8 mouse cellular contexts compared by ENCODE assay signal in the genomic region with DNA sequence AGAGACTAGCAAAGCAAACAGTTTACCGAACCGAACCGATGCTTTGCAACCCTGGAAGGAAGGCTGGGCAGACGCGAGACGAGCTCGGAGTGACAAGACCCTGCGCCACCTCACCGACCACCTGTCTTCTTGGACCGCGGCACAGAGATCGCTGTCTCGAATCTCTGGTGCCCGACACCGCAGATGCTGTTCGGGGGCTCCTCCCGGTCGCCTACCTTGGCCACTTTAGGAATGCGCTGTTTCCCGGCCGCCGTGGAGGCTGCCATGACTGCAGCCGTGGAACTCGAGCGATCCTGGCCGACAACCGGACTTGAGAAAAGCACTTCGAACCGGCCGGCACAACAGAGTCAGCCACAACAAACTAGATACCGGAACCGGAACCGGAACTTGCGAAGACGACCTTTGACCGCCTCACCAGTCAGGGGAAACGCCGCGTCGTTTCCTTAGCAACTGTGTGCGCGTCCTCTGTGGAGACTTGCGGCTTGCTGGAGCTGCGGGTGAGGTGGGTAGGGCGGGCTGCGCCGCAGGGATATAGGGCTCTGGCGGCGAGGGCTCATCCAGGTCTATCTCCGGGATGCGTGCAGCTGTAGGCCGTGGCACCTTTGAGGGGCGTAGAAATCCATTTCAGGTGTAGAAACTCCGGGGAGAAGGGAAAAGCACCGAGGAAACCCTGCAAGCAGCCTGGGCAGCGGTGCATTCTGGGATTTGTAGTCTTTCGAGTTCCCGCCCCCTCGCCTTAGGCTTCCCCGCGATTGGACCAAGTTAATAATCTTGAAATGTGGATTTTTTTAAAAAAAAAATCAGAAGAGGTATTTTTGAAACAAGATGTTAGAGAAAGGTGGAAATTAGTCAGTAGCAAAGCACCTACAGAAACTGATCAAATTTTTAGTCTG. TPM values are rescaled to one million over a fixed set of nuclear protein-coding genes. Genes with fewer than 3 reads are reported as not detected.
DNase-seq lines count a peak whose midpoint lies in the region; ATAC-seq and TF ChIP-seq lines count a peak whose summit lies in the region.

Gene Cfap61, plus strand, starts transcription at position 446 of the 893 bp plus-strand sequence.
Gene Crnkl1, minus strand, starts transcription at position 676 of the 893 bp plus-strand sequence.

- H3K9ac ChIP-seq in MEL (ENCODE audit: control insufficient read depth, low read depth, low read length, poor library complexity, severe bottlenecking): peak within 1 kb of the TSS; percentile 91
- H3K9ac ChIP-seq in forebrain, postnatal 0 days: peak within 1 kb of the TSS; percentile 57
- peak within 1 kb of the TSS; percentile 57 for H3K9ac ChIP-seq in lung, embryonic 15.5 days

- H3K9me3 ChIP-seq in MEL (replicated peaks; ENCODE audit: insufficient read depth, low read length): no peaks in the 10 kb centered on the region
- no peaks in the 10 kb centered on the region for H3K9me3 ChIP-seq in forebrain, postnatal 0 days (ENCODE audit: low read length)
- H3K9me3 ChIP-seq in lung, embryonic 15.5 days: no peaks in the 10 kb centered on the region

- TF ChIP-seq POLR2A in MEL (IDR thresholded peaks at IDR 0.05; ENCODE audit: control insufficient read depth in 1 of 2, insufficient read depth in 1 of 2, low read depth in 1 of 2, low read length in 2 of 2, poor library complexity in 1 of 2): peak; percentile 46 to 77; a peak in 3 of 4 replicates
- peak; percentile 78; the same call in 1 of the 2 replicates for TF ChIP-seq POLR2A in cerebellum, adult 2 months (IDR thresholded peaks at IDR 0.05; ENCODE audit: borderline replicate concordance, insufficient read depth, low read length)

- H3K4me1 ChIP-seq in MEL (ENCODE audit: control insufficient read depth in 1 of 2, insufficient read depth in 2 of 2, low read length in 2 of 2): peaks cover 0 to 5% of the 10 kb centered on the region in 2 experiments; a peak in 1 of 4 replicates
- H3K4me1 ChIP-seq in cerebellum, adult 2 months (ENCODE audit: control insufficient read depth, insufficient read depth, low read length): no peaks in the 10 kb centered on the region; the same call in 1 of the 2 replicates
- H3K4me1 ChIP-seq in forebrain, postnatal 0 days (ENCODE audit: insufficient read depth): peaks cover 7% of the 10 kb centered on the region; the same call in 1 of the 2 replicates
- H3K4me1 ChIP-seq in lung, embryonic 15.5 days: peaks cover 9% of the 10 kb centered on the region

- H3K79me2 ChIP-seq in MEL (ENCODE audit: control insufficient read depth, insufficient read depth, low read length, poor library complexity): peaks cover 5% of the 10 kb centered on the region

- no peak for TF ChIP-seq EP300 in MEL (IDR thresholded peaks at IDR 0.05; ENCODE audit: low read depth in 1 of 2, low read length in 2 of 2)

- no peak for TF ChIP-seq RAD21 in MEL (IDR thresholded peaks at IDR 0.05; ENCODE audit: low read depth, low read length)

- H3K27me3 ChIP-seq in MEL (ENCODE audit: control insufficient read depth in 1 of 2, insufficient read depth in 2 of 2, low read length in 2 of 2): peaks cover 0 to under 1% of the 10 kb centered on the region in 2 experiments; a peak in 1 of 4 replicates
- H3K27me3 ChIP-seq in cerebellum, adult 2 months (ENCODE audit: control insufficient read depth, insufficient read depth, low read length): no peaks in the 10 kb centered on the region
- no peaks in the 10 kb centered on the region; the same call in 1 of the 2 replicates for H3K27me3 ChIP-seq in forebrain, postnatal 0 days (ENCODE audit: insufficient read depth, low read length)
- no peaks in the 10 kb centered on the region for H3K27me3 ChIP-seq in lung, embryonic 15.5 days

- peak; percentile 96 for DNase-seq in MEL (ENCODE audit: low read depth, low spot score)
- peak; percentile 94 to 96 for DNase-seq in cerebellum, adult 2 months
- DNase-seq in forebrain, postnatal 0 days: peak; percentile 97
- peak; percentile 92 for DNase-seq in heart, postnatal 4 days
- DNase-seq in layer of hippocampus, adult 8-10 months (ENCODE audit: low spot score in 2 of 2): peak; percentile 93
- peak; percentile 87 for DNase-seq in ovary, adult 18-20 months (ENCODE audit: low spot score)
- DNase-seq in thymus, postnatal 0 days (ENCODE audit: low spot score): peak; percentile 95

- H3K4me3 ChIP-seq in MEL (ENCODE audit: control insufficient read depth in 1 of 2, insufficient read depth in 1 of 2, low read depth in 2 of 2, low read length in 2 of 2): peak within 1 kb of the TSS; percentile 85 to 99
- peak within 1 kb of the TSS; percentile 95 for H3K4me3 ChIP-seq in cerebellum, adult 2 months (replicated peaks; ENCODE audit: insufficient read depth, low read depth, low read length)
- peak within 1 kb of the TSS; percentile 83 for H3K4me3 ChIP-seq in forebrain, postnatal 0 days (ENCODE audit: low read depth, low read length)
- peak within 1 kb of the TSS; percentile 94 for H3K4me3 ChIP-seq in lung, embryonic 15.5 days

- H3K36me3 ChIP-seq in MEL (ENCODE audit: control insufficient read depth in 1 of 2, insufficient read depth in 2 of 2, low read length in 2 of 2): peaks cover 0 to 4% of the 10 kb centered on the region in 2 experiments; a peak in 3 of 4 replicates
- peaks cover 28% of the 10 kb centered on the region for H3K36me3 ChIP-seq in forebrain, postnatal 0 days (ENCODE audit: insufficient read depth)
- H3K36me3 ChIP-seq in lung, embryonic 15.5 days: peaks cover 24% of the 10 kb centered on the region

- WGBS in cerebellum, adult 2 months: under 1% methylated on average over 61 of the region's 61 CpGs
- 3% methylated on average over 61 of the region's 61 CpGs for WGBS in forebrain, postnatal 0 days
- under 1% methylated on average over 61 of the region's 61 CpGs for WGBS in lung, embryonic 15.5 days

- peak within 1 kb of the TSS; percentile 78 for H3K4me2 ChIP-seq in forebrain, postnatal 0 days (ENCODE audit: low read depth)
- peak within 1 kb of the TSS; percentile 77 for H3K4me2 ChIP-seq in lung, embryonic 15.5 days

- no peak for TF ChIP-seq CTCF in MEL (IDR thresholded peaks at IDR 0.05 in 2 of 3, conservative IDR thresholded peaks at IDR 0.05 in 1 of 3; ENCODE audit: control insufficient read depth in 1 of 3, insufficient read depth in 1 of 3, low read depth in 2 of 3, low read length in 3 of 3, poor library complexity in 1 of 3, severe bottlenecking in 1 of 3)
- TF ChIP-seq CTCF in cerebellum, adult 2 months (IDR thresholded peaks at IDR 0.05; ENCODE audit: borderline replicate concordance, insufficient read depth, low read depth, low read length): no peak
- TF ChIP-seq CTCF in forebrain, postnatal 0 days (IDR thresholded peaks at IDR 0.05; ENCODE audit: low read depth): no peak

- peak; percentile 100 for ATAC-seq in forebrain, postnatal 0 days
- peak; percentile 98 for ATAC-seq in lung, embryonic 15.5 days (ENCODE audit: borderline replicate concordance, extremely low read depth, low FRiP score, low TSS enrichment)

- peak within 1 kb of the TSS; percentile 27; the same call in 1 of the 2 replicates for H3K27ac ChIP-seq in MEL (ENCODE audit: control insufficient read depth, low read depth, low read length)
- no peak within 1 kb of the TSS for H3K27ac ChIP-seq in cerebellum, adult 2 months (ENCODE audit: insufficient read depth, low read length)
- H3K27ac ChIP-seq in forebrain, postnatal 0 days (ENCODE audit: low read depth, low read length): no peak within 1 kb of the TSS
- no peak within 1 kb of the TSS for H3K27ac ChIP-seq in lung, embryonic 15.5 days

TF ChIP-seq in MEL, 35 proteins besides CTCF, POLR2A, EP300 and RAD21 (continues in another document):
- 0 out of 2 replicates have a peak, but pooled peaks have one; percentile 11 for TF ChIP-seq GATA1 (IDR thresholded peaks at IDR 0.05; ENCODE audit: low read depth, low read length)
- TF ChIP-seq CHD2 (IDR thresholded peaks at IDR 0.05; ENCODE audit: low read length): peak; percentile 30; the same call in 1 of the 2 replicates
- peak; percentile 96 for TF ChIP-seq MXI1 (IDR thresholded peaks at IDR 0.05; ENCODE audit: low read depth, low read length)
- no peak for TF ChIP-seq CHD1 (IDR thresholded peaks at IDR 0.05; ENCODE audit: low read depth, low read length)
- no peak for TF ChIP-seq USF1 (IDR thresholded peaks at IDR 0.05; ENCODE audit: low read depth, low read length)
- TF ChIP-seq MYC (IDR thresholded peaks at IDR 0.05; ENCODE audit: low read depth, low read length): no peak
- peak; percentile 92 for TF ChIP-seq HCFC1 (IDR thresholded peaks at IDR 0.05; ENCODE audit: low read depth, low read length)
- no peak for TF ChIP-seq MAFK (IDR thresholded peaks at IDR 0.05; ENCODE audit: borderline replicate concordance, low read depth, low read length)
- peak; percentile 83 for TF ChIP-seq NELFE (IDR thresholded peaks at IDR 0.05; ENCODE audit: low read depth, low read length)
- TF ChIP-seq E2F4 (IDR thresholded peaks at IDR 0.05; ENCODE audit: borderline replicate concordance, low read depth, low read length): peak; percentile 83
- peak; percentile 66; the same call in 1 of the 2 replicates for TF ChIP-seq KAT2A (conservative IDR thresholded peaks at IDR 0.05; ENCODE audit: low read depth, low read length)

RNA-seq across cellular contexts. Expression of gene Cfap61, which starts in this region (rescaled TPM):
- total RNA-seq in MEL (2012; rRNA removed): not detected in 2 replicates
- under 1 TPM in 1 of 2 experiments, not detected in 1; 0.13 TPM for polyA plus RNA-seq in MEL (2012; ENCODE audit: insufficient read depth in 1 of 2, insufficient read length in 2 of 2, low read depth in 1 of 2, low replicate concordance in 2 of 2, missing spikeins in 1 of 2)
- polyA plus RNA-seq in cerebellum, adult 2 months (2012; rRNA removed): 1.0 and 1.5 TPM in 2 replicates
- 2.5 and 7.4 TPM in 2 replicates for total RNA-seq in forebrain, postnatal 0 days (2014; rRNA removed)
- 2.3 and 3.9 TPM in 2 replicates for polyA plus RNA-seq in forebrain, postnatal 0 days (2015; fragmentation: Nextera tagmentation; extraction: Ambion mirVana)
- total RNA-seq in heart, postnatal 4 days (2021): under 1 TPM; 0.41 to 0.79 TPM
- total RNA-seq in layer of hippocampus, adult 8-10 months (2022): 1 to 10 TPM; 2.3 to 4.4 (median 3.5) TPM
- 0.29 and 1.2 TPM in 2 replicates for polyA plus RNA-seq in lung, embryonic 15.5 days (2015; fragmentation: Nextera tagmentation; extraction: Ambion mirVana)
- 0.15 and 0.30 TPM in 2 replicates for polyA plus RNA-seq in thymus, postnatal 0 days (2015; fragmentation: Nextera tagmentation; extraction: Ambion mirVana)

RNA-seq across cellular contexts. Expression of gene Crnkl1, which starts in this region (rescaled TPM):
- 26.9 and 30.3 TPM in 2 replicates for total RNA-seq in MEL (2012; rRNA removed)
- polyA plus RNA-seq in MEL (2012; ENCODE audit: insufficient read depth in 1 of 2, insufficient read length in 2 of 2, low read depth in 1 of 2, low replicate concordance in 2 of 2, missing spikeins in 1 of 2): 100 to 1,000 TPM in 1 of 2 experiments, 10 to 100 TPM in 1; 23.8 to 297 TPM
- polyA plus RNA-seq in cerebellum, adult 2 months (2012; rRNA removed): 10.2 and 10.6 TPM in 2 replicates
- 24.5 and 30.5 TPM in 2 replicates for total RNA-seq in forebrain, postnatal 0 days (2014; rRNA removed)
- polyA plus RNA-seq in forebrain, postnatal 0 days (2015; fragmentation: Nextera tagmentation; extraction: Ambion mirVana): 13.0 and 15.5 TPM in 2 replicates
- total RNA-seq in heart, postnatal 4 days (2021): 10 to 100 TPM; 17.5 to 18.7 TPM
- total RNA-seq in layer of hippocampus, adult 8-10 months (2022): 10 to 100 TPM; 18.8 to 19.9 (median 19.3) TPM
- 23.8 and 28.1 TPM in 2 replicates for polyA plus RNA-seq in lung, embryonic 15.5 days (2015; fragmentation: Nextera tagmentation; extraction: Ambion mirVana)
- polyA plus RNA-seq in thymus, postnatal 0 days (2015; fragmentation: Nextera tagmentation; extraction: Ambion mirVana): 38.3 and 39.1 TPM in 2 replicates
